Mouse (Mus musculus) CH12F3 (cell line): ENCODE data around the gene Cryl1.

ENCODE experiments used
- in situ Hi-C: fragments of 300-500 bp; cut with MboI; formaldehyde crosslinking; loops from 2 replicates; pipeline ENCODE4 v1.14.3; 2020; ENCODE audit warnings: low sequenced_read_pairs

The Cryl1 gene

DNA sequence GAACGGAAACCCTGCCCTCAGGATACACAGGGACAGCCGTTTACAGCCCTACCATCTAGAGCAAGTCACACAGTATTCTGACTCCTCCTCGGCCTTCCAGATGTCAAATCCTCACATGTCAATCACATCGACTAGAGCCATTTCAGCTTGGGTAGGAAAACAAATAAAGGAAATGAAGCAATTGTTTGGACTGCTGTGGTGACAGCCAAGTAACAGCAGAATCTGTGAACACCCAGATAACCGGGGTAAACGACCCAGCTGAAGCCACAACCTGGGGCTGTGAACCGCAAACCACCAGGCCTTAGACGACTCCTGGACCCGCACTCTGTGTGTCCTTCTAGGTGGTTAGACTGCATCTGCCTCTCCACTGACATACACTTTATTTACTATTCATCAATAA, 23.1 kb downstream of the Cryl1 start:
- in situ Hi-C loops: no loop called here

DNA sequence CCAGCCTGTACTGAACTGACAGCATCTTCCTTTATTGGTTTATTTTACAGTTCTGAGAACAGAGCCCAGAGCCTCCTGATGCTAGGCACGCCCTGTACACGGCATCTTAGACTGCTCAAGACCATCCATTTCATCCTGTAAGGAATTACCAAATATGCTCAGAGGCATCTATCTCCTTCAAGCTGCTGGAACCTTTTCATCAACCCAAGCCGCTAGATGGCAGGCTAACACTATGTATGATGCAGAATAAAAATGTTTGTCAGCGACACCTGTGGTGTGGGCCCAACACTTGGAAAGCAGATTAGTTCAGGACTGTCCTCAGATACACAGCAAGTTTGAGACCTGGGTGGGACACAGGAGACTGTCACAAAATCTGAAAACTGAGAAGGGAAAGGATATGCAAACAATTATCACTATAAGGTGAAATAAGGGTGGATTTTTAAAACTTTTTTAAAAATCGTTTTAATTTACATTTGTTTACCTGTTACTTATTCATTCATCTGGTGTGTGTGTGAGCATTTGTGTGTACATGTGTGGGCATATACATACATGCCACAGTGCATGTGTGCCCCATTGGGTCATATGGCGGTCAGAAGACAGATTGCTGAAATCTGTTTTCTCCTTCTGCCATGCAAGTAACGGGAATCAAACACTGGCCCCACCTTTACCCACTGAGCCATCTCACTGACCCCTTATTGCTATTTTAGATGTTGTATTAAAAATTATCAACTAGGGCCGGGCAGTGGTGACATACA, 25.8 kb downstream of the Cryl1 start:
- in situ Hi-C loops: loop anchor here (5.0 kb wide), 1 partner anchor 35 kb away; no protein-coding TSS in a partner anchor

DNA sequence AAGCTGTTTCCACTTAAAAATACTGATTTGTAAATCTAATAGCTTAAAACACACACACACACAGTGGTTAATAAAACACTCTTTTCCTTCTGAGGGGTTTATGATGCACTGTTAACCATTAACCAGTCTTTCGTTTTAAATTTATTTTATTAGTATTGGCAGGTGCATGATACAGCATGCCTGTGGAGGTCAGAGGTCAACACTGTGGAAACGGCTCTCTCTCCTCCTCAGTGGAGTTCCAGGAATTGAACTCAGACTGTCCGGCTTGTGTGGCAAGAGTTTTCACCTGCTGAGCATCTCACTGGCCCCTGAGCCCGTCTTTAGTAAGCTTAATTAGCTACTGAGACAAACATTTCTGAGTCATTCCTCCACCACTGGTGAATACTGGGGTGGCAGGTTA, 31.0 kb downstream of the Cryl1 start:
- in situ Hi-C loops: no loop called here

- in situ Hi-C loops: no loop called here
These were observed 31.6 kb downstream of the Cryl1 start for GRCm38 (mm10) chr14:57366724-57367123.

GRCm38 (mm10) chr14:57365341-57365740, 33.0 kb downstream of the Cryl1 start:
- in situ Hi-C loops: no loop called here

DNA sequence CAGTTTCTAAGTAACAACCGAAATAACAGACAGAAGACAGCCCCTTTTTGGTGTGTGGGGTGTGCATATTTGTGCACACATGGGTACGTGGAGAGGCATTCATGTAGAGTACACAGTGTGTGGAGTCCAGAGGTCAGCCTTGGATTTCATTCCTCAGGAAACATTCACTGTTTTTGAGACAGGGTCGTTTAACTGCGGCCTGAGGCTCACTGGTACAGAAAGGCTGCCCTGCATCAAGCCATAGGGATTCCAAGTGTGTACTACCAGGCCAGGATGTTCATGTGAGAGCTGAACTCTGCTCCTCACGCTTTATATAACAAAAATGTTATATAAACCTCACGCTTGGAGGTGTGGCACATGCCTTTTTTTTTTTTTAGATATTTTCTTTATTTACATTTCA, 34.5 kb downstream of the Cryl1 start:
- in situ Hi-C loops: no loop called here

- in situ Hi-C loops: no loop called here
These were observed 35.3 kb downstream of the Cryl1 start for GRCm38 (mm10) chr14:57362726-57363660.

DNA sequence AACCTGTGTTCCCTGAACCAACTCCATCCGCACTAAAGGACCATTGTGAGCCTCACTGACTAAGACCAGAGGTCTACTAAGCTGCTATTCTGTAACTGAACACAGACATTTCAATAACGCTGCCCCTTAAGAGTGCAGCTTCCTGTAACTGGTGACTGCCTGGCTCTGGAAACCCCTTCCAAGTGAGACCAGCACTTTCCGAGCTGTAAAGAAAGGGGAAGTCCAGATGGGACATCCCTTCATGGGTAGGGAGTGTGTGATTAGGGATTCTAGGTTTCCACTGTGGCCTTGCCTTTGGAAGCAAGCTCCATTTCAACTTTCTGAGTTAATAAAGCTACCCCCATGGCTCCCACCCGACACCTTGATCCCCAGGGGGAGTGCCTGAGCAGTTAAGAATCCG, 41.3 kb downstream of the Cryl1 start:
- in situ Hi-C loops: no loop called here

DNA sequence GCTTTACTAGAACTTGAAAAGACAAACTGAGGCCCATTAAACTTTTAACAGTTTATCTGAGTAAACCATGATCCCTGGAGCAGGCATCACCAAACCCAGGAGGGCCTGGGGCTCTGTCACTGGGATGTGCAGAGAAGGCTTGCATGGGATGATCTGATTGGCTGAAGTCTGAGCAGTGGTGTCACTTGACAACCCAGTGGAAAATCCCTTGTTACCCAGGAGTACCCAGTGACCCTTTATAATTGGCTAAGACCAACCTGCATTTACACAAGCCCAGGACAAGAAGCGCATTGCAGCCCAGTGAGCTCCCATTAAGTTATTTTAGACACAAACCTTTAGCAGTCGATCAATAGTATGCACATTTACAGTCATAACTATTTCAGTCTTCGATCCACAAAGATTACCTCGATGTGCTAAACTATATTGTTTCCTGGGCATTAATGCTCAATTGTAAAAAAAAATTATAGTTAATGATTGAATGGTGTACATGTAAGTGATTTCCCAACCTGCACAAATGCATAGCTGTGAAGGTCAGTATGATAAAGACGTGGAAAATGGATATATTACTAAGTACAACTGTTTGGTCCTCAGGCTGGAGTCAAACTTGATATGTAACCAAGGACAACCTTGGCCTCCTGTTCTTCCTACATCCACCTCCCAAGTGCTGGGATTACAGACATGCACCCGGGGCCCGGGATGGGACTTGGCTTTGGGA, 46.7 kb downstream of the Cryl1 start:
- in situ Hi-C loops: no loop called here

DNA sequence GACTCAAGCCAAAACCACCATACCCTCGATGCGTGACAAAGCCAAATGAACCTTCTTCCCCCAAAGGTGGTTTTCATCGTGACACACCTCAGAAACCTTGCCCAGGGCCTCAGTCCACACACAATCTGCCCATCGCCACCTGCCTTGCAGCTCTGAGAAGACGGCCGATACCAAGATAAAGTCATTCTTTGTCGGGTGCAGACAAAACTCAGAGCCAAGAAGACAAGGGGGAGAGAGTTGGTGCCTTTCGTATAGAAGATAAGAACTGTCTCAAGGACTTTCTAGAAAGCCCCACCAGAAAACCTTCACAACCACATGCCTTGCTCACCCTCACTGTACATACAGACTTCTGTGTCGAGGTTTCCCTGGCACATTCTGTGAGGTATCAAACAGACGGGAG, 48.4 kb downstream of the Cryl1 start:
- in situ Hi-C loops: loop anchor here (25.0 kb wide), 1 partner anchor 238 kb away; the partner anchor contains the start of genes Gjb2 and Gm4491

- in situ Hi-C loops: loop anchor here (25.0 kb wide), 1 partner anchor 236 kb away; the partner anchor contains the start of genes Gjb2 and Gm4491
These were observed 50.2 kb downstream of the Cryl1 start for GRCm38 (mm10) chr14:57348155-57348554.

- in situ Hi-C loops: loop anchor here (25.0 kb wide), 1 partner anchor 234 kb away; the partner anchor contains the start of genes Gjb2 and Gm4491
These were observed 52.2 kb downstream of the Cryl1 start for GRCm38 (mm10) chr14:57346135-57346534.

GRCm38 (mm10) chr14:57344781-57345492, 53.4 kb downstream of the Cryl1 start:
- in situ Hi-C loops: loop anchor here (25.0 kb wide), 1 partner anchor 233 kb away; the partner anchor contains the start of genes Gjb2 and Gm4491

DNA sequence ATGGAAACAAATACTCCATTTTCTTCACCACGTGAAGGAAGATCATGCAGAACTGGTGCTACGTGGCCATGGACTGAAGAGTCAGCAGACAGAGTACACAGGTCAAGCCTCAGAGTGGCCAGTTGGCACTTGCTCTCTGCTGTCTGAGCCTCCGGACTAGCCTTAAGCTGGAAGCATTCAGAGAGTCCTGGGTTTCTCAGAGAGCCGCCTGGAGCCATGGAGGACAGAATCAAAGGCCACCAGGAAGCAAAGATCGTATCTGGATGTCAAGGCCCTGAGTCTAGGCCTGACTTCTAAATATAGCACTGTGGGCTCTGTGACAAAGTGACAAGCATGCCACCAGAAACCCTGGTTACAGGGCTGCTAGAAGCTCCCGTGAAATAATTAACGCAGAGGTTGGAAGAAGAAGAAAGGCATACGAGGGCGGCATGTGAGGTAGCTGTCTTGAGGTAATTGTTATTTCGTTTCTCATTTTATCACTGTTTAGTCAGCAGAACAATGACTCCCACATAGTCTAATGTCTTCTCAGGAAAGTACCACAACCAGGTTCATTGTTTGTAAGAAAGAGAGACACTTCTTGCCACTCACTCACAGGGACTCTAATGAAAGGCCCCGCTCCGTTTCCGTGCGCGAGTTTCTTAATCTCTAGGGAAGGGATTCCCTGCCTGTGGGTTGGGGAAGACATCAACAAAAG, 55.1 kb downstream of the Cryl1 start:
- in situ Hi-C loops: loop anchor here (25.0 kb wide), 1 partner anchor 231 kb away; the partner anchor contains the start of genes Gjb2 and Gm4491

DNA sequence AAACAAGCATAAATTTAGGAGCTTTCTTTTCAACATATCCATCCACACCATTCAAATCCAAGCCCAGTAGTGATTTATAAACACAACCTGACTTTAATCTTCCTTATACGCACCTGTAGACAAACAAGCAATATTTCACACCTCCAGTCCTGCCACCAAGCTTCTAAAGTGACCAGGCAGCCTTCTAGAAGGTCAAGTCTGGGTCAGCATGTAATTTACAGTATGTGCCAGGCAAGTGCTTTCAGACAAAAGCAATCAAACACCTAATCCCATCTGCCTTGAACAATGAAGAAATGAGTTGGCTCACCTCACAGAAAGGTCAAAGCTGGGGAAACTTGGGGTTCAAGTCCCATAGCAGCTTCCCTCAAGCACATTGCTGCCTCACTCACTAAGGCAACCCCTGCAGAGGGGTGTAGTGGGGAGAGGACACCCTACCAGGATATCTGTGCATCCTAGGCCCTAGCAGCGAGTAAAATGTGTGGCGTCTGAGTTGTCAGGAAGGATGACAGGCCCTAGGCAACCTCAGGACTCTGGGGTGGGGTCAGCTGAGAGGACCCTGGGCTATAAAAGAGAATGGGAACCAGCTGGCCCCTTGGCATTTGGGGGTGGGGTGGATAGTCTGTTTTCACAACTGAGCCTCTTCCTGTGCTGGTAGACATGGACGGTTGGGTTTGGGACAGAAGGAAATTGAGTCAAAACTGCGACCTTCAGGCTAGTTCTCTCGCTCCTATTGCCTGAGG, 55.8 kb downstream of the Cryl1 start:
- in situ Hi-C loops: loop anchor here (25.0 kb wide), 1 partner anchor 230 kb away; the partner anchor contains the start of genes Gjb2 and Gm4491

DNA sequence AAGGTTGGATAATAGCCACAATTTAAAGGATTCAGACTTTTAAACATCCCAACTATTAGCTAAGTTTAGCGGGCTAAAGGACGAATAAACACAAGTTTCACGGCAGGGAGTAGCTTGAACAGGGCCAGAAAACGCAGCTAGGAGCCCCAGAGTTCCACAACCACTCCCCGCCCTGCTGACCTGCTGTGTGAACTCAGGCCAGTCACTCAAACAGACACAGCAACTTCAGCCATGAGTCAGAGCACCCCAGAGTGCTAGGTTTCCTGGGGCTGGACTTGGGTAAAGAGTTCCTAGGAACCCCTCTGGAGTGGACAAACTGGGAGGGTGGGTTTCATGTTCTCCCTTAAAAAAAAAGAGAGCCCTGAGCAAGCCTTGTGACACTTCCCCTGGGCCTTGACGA, 59.7 kb downstream of the Cryl1 start:
- in situ Hi-C loops: loop anchor here (25.0 kb wide), 1 partner anchor 226 kb away; the partner anchor contains the start of genes Gjb2 and Gm4491

- in situ Hi-C loops: loop anchor here (25.0 kb wide), 1 partner anchor 223 kb away; the partner anchor contains the start of genes Gjb2 and Gm4491
These were observed 63.5 kb downstream of the Cryl1 start for GRCm38 (mm10) chr14:57334833-57335232.

- in situ Hi-C loops: loop anchor here (25.0 kb wide), 1 partner anchor 220 kb away; the partner anchor contains the start of genes Gjb2 and Gm4491
These were observed 65.8 kb downstream of the Cryl1 start for GRCm38 (mm10) chr14:57332503-57332902.
